Mouse (Mus musculus): ENCODE measurements around the gene Adgrb2.

DNA sequence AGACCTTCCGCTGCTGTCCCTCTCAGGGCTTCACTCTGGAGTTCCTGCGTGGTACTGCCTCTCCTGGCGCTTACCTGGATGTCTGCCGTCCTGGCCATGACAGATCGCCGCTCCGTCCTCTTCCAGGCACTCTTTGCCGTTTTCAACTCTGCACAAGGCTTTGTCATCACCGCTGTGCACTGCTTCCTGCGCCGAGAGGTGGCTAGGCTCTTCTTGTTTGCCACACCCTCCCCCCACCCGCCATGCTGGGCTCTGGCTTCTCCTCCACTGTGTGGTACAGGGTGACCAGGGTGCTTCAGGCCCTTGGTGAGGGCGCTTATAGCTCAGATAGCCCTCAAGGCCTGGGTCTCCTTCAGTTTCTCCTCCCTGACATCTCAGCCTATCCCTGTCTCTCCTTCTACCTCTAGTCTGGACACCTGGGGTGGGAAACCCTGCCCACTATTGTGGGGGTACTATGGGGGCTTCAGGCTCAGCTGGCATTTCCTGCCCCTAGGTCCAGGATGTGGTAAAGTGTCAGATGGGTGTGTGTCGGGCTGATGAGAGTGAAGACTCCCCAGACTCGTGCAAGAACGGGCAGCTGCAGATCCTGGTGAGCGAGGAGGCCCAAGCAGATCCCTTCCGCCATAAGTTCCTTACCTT, 32.5 kb downstream of the Adgrb2 start:
- no peak for TF ChIP-seq CTCF (IDR thresholded peaks at IDR 0.05; ENCODE audit: borderline replicate concordance, control insufficient read depth, extremely low read depth, insufficient read depth, low read length, poor library complexity)
- TF ChIP-seq POLR2A (IDR thresholded peaks at IDR 0.05; ENCODE audit: control insufficient read depth, extremely low read depth, insufficient read depth, low read length, poor library complexity) = no peak
